Comparison of ENCODE assay signal across 7 mouse cellular contexts in genomic region chr11:79030570-79031451, GRCm38 (mm10). TPM values are rescaled to one million over a fixed set of nuclear protein-coding genes. Genes with fewer than 3 reads are reported as not detected.
DNase-seq lines count a peak whose midpoint lies in the region; ATAC-seq and TF ChIP-seq lines count a peak whose summit lies in the region.

No protein-coding gene starts in this region.

- H3K9ac ChIP-seq in intestine, embryonic 16.5 days (ENCODE audit: low read depth, low read length): no peak overlapping the region
- H3K9ac ChIP-seq in midbrain, embryonic 15.5 days: no peak overlapping the region

- DNase-seq in adrenal gland, adult 2 months: peak; percentile 84
- DNase-seq in gastrocnemius, postnatal 14 days: peak; percentile 87
- DNase-seq in left cerebral cortex, postnatal 4 days: peak; percentile 86
- peak in 1 of 2 experiments; percentile 75 for DNase-seq in spleen, adult 2 months (ENCODE audit: low read depth in 1 of 2, low spot score in 2 of 2)

- intact Hi-C loops in gastrocnemius, postnatal 14 days (cut with DNase I; ENCODE audit: low total_unique reads): loop anchor here (5.0 kb wide), 2 partner anchors 81 to 181 kb away; no protein-coding TSS in a partner anchor
- intact Hi-C loops in left cerebral cortex, postnatal 4 days (cut with DNase I): loop anchor here (2.0 kb wide), 1 partner anchor 184 kb away; no protein-coding TSS in a partner anchor

- H3K36me3 ChIP-seq in intestine, embryonic 16.5 days (ENCODE audit: control insufficient read depth, insufficient read depth, low read length): peaks cover 4% of the 10 kb centered on the region; the same call in 1 of the 2 replicates
- H3K36me3 ChIP-seq in midbrain, embryonic 15.5 days (replicated peaks): no peaks in the 10 kb centered on the region
- peaks cover 9% of the 10 kb centered on the region for H3K36me3 ChIP-seq in spleen, adult 2 months (ENCODE audit: control insufficient read depth, insufficient read depth, low read length)

- no peak overlapping the region for H3K4me3 ChIP-seq in cortical plate, adult 2 months (ENCODE audit: insufficient read depth, low read length)
- H3K4me3 ChIP-seq in intestine, embryonic 16.5 days (ENCODE audit: low read length): no peak overlapping the region
- no peak overlapping the region for H3K4me3 ChIP-seq in midbrain, embryonic 15.5 days
- no peak overlapping the region for H3K4me3 ChIP-seq in spleen, adult 2 months (ENCODE audit: extremely low read depth, insufficient read depth, insufficient read length)

- H3K9me3 ChIP-seq in intestine, embryonic 16.5 days (ENCODE audit: control insufficient read depth, low read length): no peaks in the 10 kb centered on the region
- H3K9me3 ChIP-seq in midbrain, embryonic 15.5 days: no peaks in the 10 kb centered on the region

- H3K27ac ChIP-seq in cortical plate, adult 2 months (ENCODE audit: insufficient read depth, low read length): no peak overlapping the region
- H3K27ac ChIP-seq in intestine, embryonic 16.5 days (ENCODE audit: low read length): peak overlapping the region; percentile 18; the same call in 1 of the 2 replicates
- H3K27ac ChIP-seq in midbrain, embryonic 15.5 days: 0 out of 2 replicates have a peak overlapping the region, but pooled peaks have one; percentile 31
- H3K27ac ChIP-seq in spleen, adult 2 months (ENCODE audit: insufficient read depth, low read length): no peak overlapping the region

- TF ChIP-seq CTCF in cortical plate, adult 2 months (IDR thresholded peaks at IDR 0.05; ENCODE audit: extremely low read depth, insufficient read depth, low read length): peak; percentile 97
- peak; percentile 96; the same call in 1 of the 2 replicates for TF ChIP-seq CTCF in spleen, adult 2 months (IDR thresholded peaks at IDR 0.05; ENCODE audit: extremely low read depth, insufficient read depth, insufficient read length, insufficient replicate concordance)

- 38% methylated on average over 19 of the region's 19 CpGs for WGBS in intestine, embryonic 16.5 days
- WGBS in midbrain, embryonic 15.5 days: 54% methylated on average over 19 of the region's 19 CpGs
- WGBS in spleen, adult 2 months: 76% methylated on average over 19 of the region's 19 CpGs

- H3K4me2 ChIP-seq in intestine, embryonic 16.5 days (ENCODE audit: low read depth, low read length): no peak overlapping the region
- no peak overlapping the region for H3K4me2 ChIP-seq in midbrain, embryonic 15.5 days

- H3K27me3 ChIP-seq in intestine, embryonic 16.5 days (replicated peaks; ENCODE audit: control insufficient read depth, insufficient read depth, low read length): no peaks in the 10 kb centered on the region
- no peaks in the 10 kb centered on the region for H3K27me3 ChIP-seq in midbrain, embryonic 15.5 days (replicated peaks)
- H3K27me3 ChIP-seq in spleen, adult 2 months (ENCODE audit: control insufficient read depth, insufficient read depth, low read length): no peaks in the 10 kb centered on the region

- ATAC-seq in intestine, embryonic 16.5 days: peak; percentile 71
- peak; percentile 48; the same call in 1 of the 2 replicates for ATAC-seq in midbrain, embryonic 15.5 days (replicated peaks)

- H3K4me1 ChIP-seq in cortical plate, adult 2 months (ENCODE audit: control insufficient read depth, insufficient read depth, low read length): peaks cover 2% of the 10 kb centered on the region; the same call in 1 of the 2 replicates
- H3K4me1 ChIP-seq in intestine, embryonic 16.5 days (ENCODE audit: control insufficient read depth, insufficient read depth, low read length): peaks cover 11% of the 10 kb centered on the region
- peaks cover 7% of the 10 kb centered on the region for H3K4me1 ChIP-seq in midbrain, embryonic 15.5 days
- H3K4me1 ChIP-seq in spleen, adult 2 months (ENCODE audit: control insufficient read depth, insufficient read depth, insufficient read length): peaks cover 2% of the 10 kb centered on the region; the same call in 1 of the 2 replicates

- no peak for TF ChIP-seq POLR2A in cortical plate, adult 2 months (IDR thresholded peaks at IDR 0.05; ENCODE audit: extremely low read depth, insufficient read depth, low read length)
- TF ChIP-seq POLR2A in spleen, adult 2 months (IDR thresholded peaks at IDR 0.05; ENCODE audit: low read depth, low read length): no peak

RNA-seq across cellular contexts. Expression of gene Lgals9, which starts 46.1 kb away (rescaled TPM):
- total RNA-seq in adrenal gland, adult 2 months (2021): 10 to 100 TPM; 20.9 to 22.4 TPM
- 39.1 and 41.3 TPM in 2 replicates for polyA plus RNA-seq in adrenal gland, adult 2 months (2012; rRNA removed)
- 15.4 and 17.1 TPM in 2 replicates for polyA plus RNA-seq in cortical plate, adult 2 months (2012; rRNA removed)
- total RNA-seq in gastrocnemius, postnatal 14 days (2021): 10 to 100 TPM; 18.7 to 19.8 TPM
- polyA plus RNA-seq in intestine, embryonic 16.5 days (2015; fragmentation: Nextera tagmentation; extraction: Ambion mirVana): 96.1 and 111 TPM in 2 replicates
- total RNA-seq in left cerebral cortex, postnatal 4 days (2021): 1 to 10 TPM; 4.1 to 5.2 TPM
- 8.5 and 11.8 TPM in 2 replicates for polyA plus RNA-seq in midbrain, embryonic 15.5 days (2015; fragmentation: Nextera tagmentation; extraction: Ambion mirVana)
- polyA plus RNA-seq in spleen, adult 2 months (2012; rRNA removed): 103 and 113 TPM in 2 replicates

Comparison
In these comparisons a context has a peak if more than half of its experiments do, and no peak if none do; other contexts are left out.
1. H3K27ac ChIP-seq: peak in intestine, embryonic 16.5 days (single experiment) and midbrain, embryonic 15.5 days (single experiment); none in cortical plate, adult 2 months (single experiment) and spleen, adult 2 months (single experiment).